Mouse (Mus musculus): ENCODE measurements around the gene Dimt1. TPM values are rescaled to one million over a fixed set of nuclear protein-coding genes. Genes with fewer than 3 reads are reported as not detected.

Dimt1 gene
- total and polyA plus RNA-seq, 3 experiments = 35.2 to 49.1 TPM; not detected in 1

DNA sequence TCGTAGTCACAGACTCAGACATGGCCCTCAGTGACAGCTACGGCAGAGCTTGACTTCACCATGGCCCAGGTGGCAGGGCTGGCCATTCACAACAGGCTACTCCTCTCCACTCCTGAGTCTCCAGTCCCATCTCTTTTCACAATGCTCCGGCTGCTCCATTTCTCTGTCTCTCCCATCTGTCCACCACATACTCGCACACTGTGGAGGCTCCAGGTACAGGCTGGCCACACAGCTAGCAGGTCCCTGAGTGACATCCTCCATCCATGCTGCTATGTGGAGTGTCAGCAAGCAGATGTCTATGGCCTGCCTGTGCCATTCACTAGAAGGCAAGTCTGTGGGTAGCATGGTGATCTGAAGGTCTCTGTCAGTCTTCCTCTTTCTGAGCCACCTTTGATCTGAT lies 39.7 kb upstream of the Dimt1 start:
- Histone ChIP-seq H3K36me3 (ENCODE audit: control insufficient read depth in 1 of 2, insufficient read depth in 2 of 2, low read length in 2 of 2) (peaks cover 0 to 16% of the 10 kb centered on the region in 2 experiments; a peak in 3 of 4 replicates), H3K9ac (ENCODE audit: control insufficient read depth, low read depth, low read length, poor library complexity, severe bottlenecking) (no peak overlapping the region), H3K4me3 (ENCODE audit: control insufficient read depth in 1 of 2, insufficient read depth in 1 of 2, low read depth in 2 of 2, low read length in 2 of 2) (no peak overlapping the region), H3K79me2 (ENCODE audit: control insufficient read depth, insufficient read depth, low read length, poor library complexity) (peaks cover 4% of the 10 kb centered on the region; the same call in 1 of the 2 replicates), H3K27ac (ENCODE audit: control insufficient read depth, low read depth, low read length) (no peak overlapping the region), H3K9me3 (replicated peaks; ENCODE audit: insufficient read depth, low read length) (no peaks in the 10 kb centered on the region), H3K27me3 (ENCODE audit: control insufficient read depth in 1 of 2, insufficient read depth in 2 of 2, low read length in 2 of 2) (no peaks in the 10 kb centered on the region), H3K4me1 (ENCODE audit: control insufficient read depth in 1 of 2, insufficient read depth in 2 of 2, low read length in 2 of 2) (no peaks in the 10 kb centered on the region)
- TF ChIP-seq NELFE (IDR thresholded peaks at IDR 0.05; ENCODE audit: low read depth, low read length) (no peak), RAD21 (IDR thresholded peaks at IDR 0.05; ENCODE audit: low read depth, low read length) (no peak), BHLHE40 (IDR thresholded peaks at IDR 0.05; ENCODE audit: borderline replicate concordance, low read depth, low read length) (no peak), MAX (IDR thresholded peaks at IDR 0.05; ENCODE audit: low read length) (no peak), GATA1 (IDR thresholded peaks at IDR 0.05; ENCODE audit: low read depth, low read length) (no peak), RCOR1 (IDR thresholded peaks at IDR 0.05; ENCODE audit: low read depth, low read length) (no peak), EP300 (IDR thresholded peaks at IDR 0.05; ENCODE audit: low read depth in 1 of 2, low read length in 2 of 2) (no peak), KAT2A (conservative IDR thresholded peaks at IDR 0.05; ENCODE audit: low read depth, low read length) (no peak), ZKSCAN1 (IDR thresholded peaks at IDR 0.05; ENCODE audit: low read depth, low read length) (no peak), MYC (IDR thresholded peaks at IDR 0.05; ENCODE audit: low read depth, low read length) (no peak), TCF12 (IDR thresholded peaks at IDR 0.05; ENCODE audit: low read depth, low read length) (no peak), ELF1 (IDR thresholded peaks at IDR 0.05; ENCODE audit: low read depth, low read length) (no peak), CHD1 (IDR thresholded peaks at IDR 0.05; ENCODE audit: low read depth, low read length) (no peak), MYB (IDR thresholded peaks at IDR 0.05; ENCODE audit: low read depth, low read length) (no peak), UBTF (IDR thresholded peaks at IDR 0.05; ENCODE audit: borderline replicate concordance, insufficient read depth, low read depth, low read length) (no peak)
- no peak for DNase-seq (ENCODE audit: low read depth, low spot score)

DNA sequence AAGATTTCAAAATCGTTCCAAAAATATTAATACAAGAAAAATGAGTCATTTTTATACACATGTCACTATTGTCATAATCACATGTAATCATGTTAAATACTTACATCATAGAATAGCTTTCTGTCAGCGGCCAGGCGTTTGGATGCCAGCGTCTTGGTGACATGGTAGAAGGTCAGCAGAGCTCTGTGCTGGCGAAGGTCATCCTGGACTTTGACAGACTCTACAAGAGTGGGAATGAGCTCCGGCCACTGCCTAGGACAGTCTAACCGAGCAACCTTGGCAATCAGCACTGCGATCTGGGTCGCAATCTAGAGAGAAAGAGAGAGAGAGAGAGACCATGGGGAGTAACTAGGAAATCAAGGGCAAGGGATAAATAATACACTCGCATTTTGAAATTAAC lies 36.8 kb upstream of the Dimt1 start:
- no peaks in the 10 kb centered on the region for H3K27me3 ChIP-seq (ENCODE audit: control insufficient read depth in 1 of 2, insufficient read depth in 2 of 2, low read length in 2 of 2)
- no peak overlapping the region for H3K9ac ChIP-seq (ENCODE audit: control insufficient read depth, low read depth, low read length, poor library complexity, severe bottlenecking)
- no peak for DNase-seq (ENCODE audit: low read depth, low spot score)
- H3K4me3 ChIP-seq (ENCODE audit: control insufficient read depth in 1 of 2, insufficient read depth in 1 of 2, low read depth in 2 of 2, low read length in 2 of 2) = no peak overlapping the region
- peaks cover 3% of the 10 kb centered on the region in 2 experiments; a peak in 1 of 4 replicates for H3K4me1 ChIP-seq (ENCODE audit: control insufficient read depth in 1 of 2, insufficient read depth in 2 of 2, low read length in 2 of 2)
- TF ChIP-seq POLR2A (IDR thresholded peaks at IDR 0.05; ENCODE audit: control insufficient read depth in 1 of 2, insufficient read depth in 1 of 2, low read depth in 1 of 2, low read length in 2 of 2, poor library complexity in 1 of 2) (no peak), RAD21 (IDR thresholded peaks at IDR 0.05; ENCODE audit: low read depth, low read length) (no peak), NRF1 (IDR thresholded peaks at IDR 0.05; ENCODE audit: insufficient read depth, low read depth, low read length, poor library complexity, severe bottlenecking) (no peak), ETS1 (IDR thresholded peaks at IDR 0.05; ENCODE audit: low read depth, low read length) (no peak), ZKSCAN1 (IDR thresholded peaks at IDR 0.05; ENCODE audit: low read depth, low read length) (no peak), MAFK (IDR thresholded peaks at IDR 0.05; ENCODE audit: borderline replicate concordance, low read depth, low read length) (no peak), MEF2A (IDR thresholded peaks at IDR 0.05; ENCODE audit: extremely low read depth, insufficient replicate concordance, low read depth, low read length, poor library complexity, severe bottlenecking) (no peak), USF2 (IDR thresholded peaks at IDR 0.05; ENCODE audit: borderline replicate concordance in 1 of 2, insufficient read depth in 1 of 2, low read depth in 1 of 2, low read length in 2 of 2) (no peak), ELF1 (IDR thresholded peaks at IDR 0.05; ENCODE audit: low read depth, low read length) (no peak), MXI1 (IDR thresholded peaks at IDR 0.05; ENCODE audit: low read depth, low read length) (no peak)
- H3K79me2 ChIP-seq (ENCODE audit: control insufficient read depth, insufficient read depth, low read length, poor library complexity) = peaks cover 4% of the 10 kb centered on the region; the same call in 1 of the 2 replicates
- H3K36me3 ChIP-seq (ENCODE audit: control insufficient read depth in 1 of 2, insufficient read depth in 2 of 2, low read length in 2 of 2) = peaks cover 13 to 18% of the 10 kb centered on the region in 2 experiments
- no peaks in the 10 kb centered on the region for H3K9me3 ChIP-seq (replicated peaks; ENCODE audit: insufficient read depth, low read length)
- H3K27ac ChIP-seq (ENCODE audit: control insufficient read depth, low read depth, low read length) = no peak overlapping the region
